Mouse (Mus musculus) gastrocnemius, postnatal 36 days (tissue): ENCODE measurements around the gene Vps9d1. TPM values are rescaled to one million over a fixed set of nuclear protein-coding genes. Genes with fewer than 3 reads are reported as not detected.
A peak's percentile ranks its signal among the peaks of the same experiment; 100 is the strongest.
"Not testable (repeated sequence)": the region's sequence is repeated elsewhere in the genome, so short reads cannot be mapped to it uniquely, and the experiment has no call there.

ENCODE experiments used
- DNase-seq, 2 experiments: peaks; one replicate each; pipeline ENCODE4 v3.0.0; 2022
- intact Hi-C: fragments of 180-260 bp; cut with DNase I; formaldehyde crosslinking; loops from one replicate; pipeline ENCODE4 v1.15.1; 2025
- total RNA-seq, 2 experiments: library from RNA; stranded (reverse); gene quantifications; 2 replicates each; pipeline ENCODE4 v1.2.3; 2021

The Vps9d1 gene
- total RNA-seq, 2 experiments from 2014 or later: 16.3 to 17.8 TPM

- intact Hi-C loops: no loop called here
- no peak for DNase-seq
Measured at GRCm38 (mm10) chr8:123257114-123257513, 3.0 kb upstream of the Vps9d1 start.

- no peak for DNase-seq
- intact Hi-C loops: no loop called here
Measured at GRCm38 (mm10) chr8:123255170-123255569, 1.0 kb upstream of the Vps9d1 start.

- peak in 1 of 2 experiments; percentile 12 for DNase-seq
- intact Hi-C loops: no loop called here
Measured at GRCm38 (mm10) chr8:123253451-123254098, 573 bp downstream of the Vps9d1 start.

- no peak for DNase-seq
- intact Hi-C loops: no loop called here
Measured at GRCm38 (mm10) chr8:123252925-123253324, 1.2 kb downstream of the Vps9d1 start.

- DNase-seq: no peak
- intact Hi-C loops: no loop called here
Measured at GRCm38 (mm10) chr8:123250940-123251339, 3.2 kb downstream of the Vps9d1 start.

DNA sequence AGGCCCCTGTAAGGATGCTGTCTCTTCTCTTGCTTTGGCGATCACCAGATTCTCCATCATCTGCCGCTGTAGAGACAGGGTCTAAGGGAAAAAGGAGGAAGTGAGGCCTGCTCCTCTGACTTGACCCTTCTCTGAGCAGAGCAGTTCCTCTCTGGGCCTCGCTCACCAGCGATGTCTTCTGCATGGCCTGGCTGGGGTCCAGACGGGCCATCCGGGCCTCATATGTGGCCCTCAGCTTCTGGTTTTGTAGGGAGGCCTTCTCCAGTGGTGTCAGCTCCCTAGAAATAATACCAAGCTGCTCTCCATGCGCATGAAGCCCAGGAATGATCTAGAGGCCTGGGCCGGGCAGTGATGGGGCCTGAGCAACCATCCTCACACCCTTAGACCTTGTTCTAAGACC, 5.6 kb downstream of the Vps9d1 start:
- intact Hi-C loops: no loop called here
- no peak for DNase-seq

- intact Hi-C loops: no loop called here
- DNase-seq: no peak
Measured at GRCm38 (mm10) chr8:123247748-123248147, 6.4 kb downstream of the Vps9d1 start.

DNA sequence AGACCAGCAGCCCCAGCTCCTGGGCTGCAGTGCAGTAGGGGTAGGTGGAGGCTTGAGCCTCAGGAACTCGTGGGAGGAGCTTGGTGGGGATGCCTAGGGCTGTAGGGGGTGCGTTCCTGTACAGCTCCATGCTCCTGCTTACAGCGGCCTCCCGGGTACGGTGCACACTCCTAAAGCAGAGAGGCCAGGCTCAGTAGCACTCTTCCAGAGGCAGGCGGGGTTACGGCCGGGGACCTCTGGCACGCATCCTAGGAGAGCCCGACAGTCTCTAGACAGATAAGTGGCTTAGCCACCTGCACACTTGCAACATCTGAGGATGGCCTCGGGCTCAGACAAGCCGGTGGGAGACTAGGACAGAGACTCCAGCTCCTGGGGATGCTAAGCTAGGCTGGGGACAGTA, 8.6 kb downstream of the Vps9d1 start:
- no peak for DNase-seq
- intact Hi-C loops: no loop called here

DNA sequence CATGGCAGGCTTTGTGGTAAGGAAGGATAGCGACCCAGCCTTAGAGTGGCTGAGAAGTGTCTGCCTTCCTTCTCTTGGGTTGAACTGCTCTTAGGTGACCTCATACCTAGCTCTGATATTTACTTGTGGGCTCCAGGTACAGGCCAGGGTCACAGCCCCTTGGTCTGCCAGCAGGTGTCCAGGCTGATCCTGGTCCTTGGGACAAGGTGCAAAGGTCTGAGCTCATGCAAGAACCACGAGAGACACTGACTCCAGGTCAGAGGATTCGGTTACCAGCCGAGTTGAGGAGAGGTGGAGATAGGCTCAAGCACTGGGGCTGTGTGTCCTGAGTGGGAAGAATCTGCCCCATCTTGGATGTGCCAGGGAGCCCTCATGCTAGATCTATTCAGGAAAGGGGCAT, 9.8 kb downstream of the Vps9d1 start:
- intact Hi-C loops: no loop called here
- peak in 1 of 2 experiments; percentile 7 for DNase-seq

- intact Hi-C loops: no loop called here
- no peak for DNase-seq
Measured at GRCm38 (mm10) chr8:123243053-123243452, 11.1 kb downstream of the Vps9d1 start.

DNA sequence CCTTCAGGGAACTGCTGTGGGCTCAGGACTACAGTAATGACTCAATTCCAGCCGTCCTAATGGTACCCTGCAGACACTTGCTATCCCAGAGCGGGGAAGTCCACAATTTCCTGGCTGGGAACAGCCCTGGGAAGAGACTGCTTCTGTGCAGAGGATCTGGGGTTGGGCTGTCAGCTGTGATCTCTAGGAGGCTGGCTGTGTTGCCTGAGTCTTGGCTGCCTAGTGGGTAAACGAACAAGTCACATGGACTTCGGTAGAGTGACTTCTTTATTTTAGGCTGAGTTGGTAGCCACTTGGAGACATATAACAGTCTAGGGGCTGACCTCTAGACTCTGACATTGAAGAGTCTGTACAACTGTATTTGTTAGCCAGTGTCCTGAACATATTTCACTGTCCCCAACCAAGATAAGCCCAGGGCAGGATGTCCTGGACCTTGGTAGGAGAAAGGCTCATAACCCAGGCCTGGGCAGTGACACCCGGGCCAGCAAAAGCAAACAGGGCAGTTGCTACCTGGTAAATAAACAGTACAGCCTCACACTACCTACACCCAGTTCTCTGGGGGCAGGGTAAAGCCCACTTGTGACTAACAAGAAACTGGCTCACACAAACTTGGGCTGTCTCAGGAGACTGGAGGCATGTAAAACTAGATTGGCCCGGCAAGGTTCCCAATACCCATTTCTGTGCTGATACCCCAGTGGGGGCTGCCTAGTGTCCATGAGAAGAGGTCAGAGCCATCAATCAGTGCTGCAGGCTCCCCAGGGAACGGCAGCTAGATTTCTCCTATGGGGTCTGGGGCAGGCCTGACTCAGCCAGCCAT, 11.8 kb downstream of the Vps9d1 start:
- intact Hi-C loops: no loop called here
- no peak for DNase-seq

GRCm38 (mm10) chr8:123239398-123239797, 14.8 kb downstream of the Vps9d1 start:
- intact Hi-C loops: no loop called here
- no peak for DNase-seq

DNA sequence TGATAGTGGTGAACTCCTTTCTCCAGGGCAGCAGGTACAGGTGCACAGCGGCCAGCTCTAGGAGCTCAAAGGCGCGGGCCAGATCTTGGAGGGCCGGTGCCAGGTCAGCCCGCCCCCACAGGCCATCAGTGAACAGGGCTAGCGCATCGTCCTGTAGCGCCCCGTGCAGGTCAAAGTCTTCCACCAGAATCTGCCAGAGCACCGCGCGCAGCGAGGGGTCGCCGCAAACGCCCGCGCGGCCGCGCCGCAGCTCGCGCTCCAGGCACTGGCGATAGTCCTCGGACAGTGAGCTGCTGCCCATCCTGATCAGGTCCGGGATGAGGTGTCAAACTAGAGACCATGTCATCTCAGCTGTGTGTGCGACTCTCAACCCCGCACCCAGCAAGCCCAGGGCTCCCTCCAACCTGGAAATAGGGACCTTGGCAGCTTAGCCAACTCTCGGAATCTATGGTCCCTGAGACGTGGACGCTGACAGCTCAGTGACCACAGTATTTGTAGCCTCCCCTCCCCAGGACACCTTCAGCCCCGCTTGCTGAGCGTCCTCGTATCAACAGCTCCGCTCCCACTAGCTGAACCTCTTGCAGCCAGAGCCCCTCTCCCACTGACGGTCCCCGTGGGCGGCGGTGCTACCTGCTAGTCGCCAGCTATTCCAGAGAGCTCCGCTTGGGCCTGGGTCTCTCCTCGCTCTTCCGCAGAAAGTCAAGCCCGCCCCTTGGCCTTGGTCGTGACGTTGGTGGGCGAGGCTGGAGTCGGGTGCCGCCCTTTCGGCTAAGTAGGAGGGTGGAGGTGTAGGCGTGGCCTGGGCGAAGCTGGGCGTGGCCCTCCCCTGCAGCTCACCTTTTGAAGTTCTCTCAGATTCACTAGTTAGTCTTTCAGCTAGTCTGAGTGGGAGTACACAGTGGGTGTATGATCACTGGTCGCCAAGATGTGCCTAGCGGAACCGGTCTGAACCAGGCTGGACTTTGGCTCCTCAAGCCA, 18.3 kb downstream of the Vps9d1 start, which contains the start of gene Spata2l:
Gene Spata2l (minus strand): TSS at position 714 of the 978 bp plus-strand sequence.
- peak; percentile 75 to 77 for DNase-seq
- intact Hi-C loops: no loop called here

DNA sequence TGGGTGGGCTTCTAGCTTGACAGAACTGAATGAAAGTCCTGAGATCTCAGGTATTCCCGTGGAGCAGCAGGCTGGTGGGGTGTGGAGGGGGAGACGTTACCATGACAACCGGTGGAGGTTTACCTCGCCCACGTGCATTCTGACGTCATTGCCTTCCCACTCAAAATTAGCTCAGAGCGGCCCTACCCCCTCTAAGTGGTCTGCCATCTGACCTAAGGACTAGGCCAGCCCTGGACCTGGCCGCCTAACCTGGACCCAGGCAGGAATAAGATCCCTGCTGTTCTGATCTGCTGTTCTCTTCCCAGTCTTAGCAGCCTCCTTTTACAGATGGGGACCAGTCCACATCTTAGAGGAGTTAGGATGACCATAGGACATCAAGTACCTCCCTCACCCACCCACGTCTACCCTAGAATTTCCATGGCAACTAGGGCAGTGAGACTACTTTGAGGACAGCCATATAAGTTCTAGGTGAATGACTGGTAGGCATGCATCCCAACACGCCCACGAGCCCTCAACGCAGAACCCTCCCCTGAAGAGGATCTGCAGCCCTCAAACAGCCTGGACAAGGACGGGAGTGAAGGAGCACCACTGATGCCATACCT, 19.1 kb downstream of the Vps9d1 start:
- intact Hi-C loops: no loop called here
- no peak for DNase-seq

DNA sequence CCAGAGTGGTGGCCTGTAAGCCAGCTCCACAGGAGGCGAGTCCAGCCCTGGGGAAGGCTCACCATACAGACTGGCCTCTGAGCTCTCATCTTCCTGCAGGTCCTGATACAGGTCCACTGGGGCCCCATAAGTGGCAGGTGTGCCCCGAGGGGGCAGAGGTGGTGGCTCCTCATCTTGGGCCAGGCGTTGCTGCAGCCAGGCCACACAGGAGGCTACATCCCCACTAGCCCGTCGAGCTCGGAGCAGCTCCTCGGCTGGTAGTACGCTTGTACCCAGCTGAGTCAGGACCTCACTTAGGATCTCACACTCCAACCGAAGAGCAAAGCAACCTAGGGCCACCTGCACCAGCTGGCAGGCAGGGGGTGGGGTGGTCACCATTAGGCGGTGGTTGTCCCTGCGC, 20.4 kb downstream of the Vps9d1 start:
- no peak for DNase-seq
- intact Hi-C loops: no loop called here

GRCm38 (mm10) chr8:123233300-123233699, 20.8 kb downstream of the Vps9d1 start:
- intact Hi-C loops: no loop called here
- DNase-seq: no peak

GRCm38 (mm10) chr8:123232553-123232952, 21.6 kb downstream of the Vps9d1 start:
- intact Hi-C loops: no loop called here
- no peak for DNase-seq

DNA sequence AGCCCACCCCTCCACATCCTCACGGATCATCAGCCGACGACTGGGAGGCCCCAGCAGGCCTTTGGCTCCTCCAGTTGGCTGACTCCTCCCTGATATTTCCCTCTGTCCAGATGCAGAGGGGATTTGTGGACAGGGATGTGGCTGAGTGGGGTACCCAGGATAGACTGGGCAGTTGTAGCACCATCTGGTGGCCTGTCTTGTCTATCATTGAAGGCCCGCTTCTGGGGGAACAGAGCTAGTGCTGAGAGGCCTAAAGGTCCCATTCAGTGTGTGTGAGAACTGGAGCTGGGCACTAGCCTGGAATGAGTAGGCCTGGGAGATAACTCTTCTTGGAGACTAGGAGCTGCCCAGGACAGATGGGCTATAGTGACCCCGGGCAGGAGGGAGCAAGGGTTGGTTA, 22.4 kb downstream of the Vps9d1 start:
- DNase-seq: no peak
- intact Hi-C loops: no loop called here

- intact Hi-C loops, DNase-seq: not testable (repeated sequence)
Measured at GRCm38 (mm10) chr8:123230326-123230725, 23.8 kb downstream of the Vps9d1 start.

- intact Hi-C loops: no loop called here
- no peak for DNase-seq
Measured at GRCm38 (mm10) chr8:123228416-123228815, 25.7 kb downstream of the Vps9d1 start.
